9 mouse cellular contexts compared by ENCODE assay signal in genomic region chr13:34131708-34132060, GRCm38 (mm10). TPM values are rescaled to one million over a fixed set of nuclear protein-coding genes. Genes with fewer than 3 reads are reported as not detected.
A peak's percentile ranks its signal among the peaks of the same experiment; 100 is the strongest.
DNase-seq lines count a peak whose midpoint lies in the region; ATAC-seq and TF ChIP-seq lines count a peak whose summit lies in the region.
"Had no signal": no experiment of that assay in that cellular context is flagged by ENCODE, and none has a peak within 500 bp of the region (broad histone marks: within the 10 kb centered on the region; RNA-seq: fewer than 3 reads in every experiment).

No protein-coding gene starts in this region.

- peak overlapping the region; percentile 80 for H3K4me2 ChIP-seq in forebrain, embryonic 11.5 days (ENCODE audit: low read depth, low read length, severe bottlenecking)
- peak overlapping the region; percentile 82 for H3K4me2 ChIP-seq in intestine, embryonic 14.5 days (ENCODE audit: low read length)

- H3K9me3 ChIP-seq in ES-E14 (ENCODE audit: control insufficient read depth, insufficient read depth, low read depth, low read length): no peaks in the 10 kb centered on the region
- H3K9me3 ChIP-seq in forebrain, embryonic 11.5 days (ENCODE audit: control insufficient read depth, low read length): no peaks in the 10 kb centered on the region
- no peaks in the 10 kb centered on the region for H3K9me3 ChIP-seq in intestine, embryonic 14.5 days (ENCODE audit: control insufficient read depth, low read length)

- DNase-seq in gastrocnemius, postnatal 14 days: peak; percentile 31
- no peak for DNase-seq in gastrocnemius, adult 18-20 months (ENCODE audit: low spot score)
- peak; percentile 66 for DNase-seq in ES-E14 (ENCODE audit: low read depth, low spot score)
- DNase-seq in forebrain, embryonic 11.5 days (ENCODE audit: low spot score): peak; percentile 88
- DNase-seq in intestine, embryonic 14.5 days (ENCODE audit: low spot score): peak; percentile 74
- DNase-seq in lung, postnatal 10 days: peak; percentile 71
- DNase-seq in retina, postnatal 1 day: peak; percentile 85
- DNase-seq in urinary bladder, postnatal 10 days (ENCODE audit: low spot score): no peak

- H3K36me3 ChIP-seq in ES-E14 (ENCODE audit: control insufficient read depth, insufficient read depth, low read length, poor library complexity, severe bottlenecking): peaks cover 8% of the 10 kb centered on the region
- peaks cover 3% of the 10 kb centered on the region; the same call in 1 of the 2 replicates for H3K36me3 ChIP-seq in forebrain, embryonic 11.5 days (ENCODE audit: control insufficient read depth, insufficient read depth, low read length)
- peaks cover 2% of the 10 kb centered on the region; the same call in 1 of the 2 replicates for H3K36me3 ChIP-seq in intestine, embryonic 14.5 days (ENCODE audit: control insufficient read depth, insufficient read depth, low read length)

- peak overlapping the region; percentile 69; the same call in 1 of the 2 replicates for H3K27ac ChIP-seq in ES-E14 (ENCODE audit: insufficient read depth, low read depth, low read length, poor library complexity, severe bottlenecking)
- peak overlapping the region; percentile 100 for H3K27ac ChIP-seq in forebrain, embryonic 11.5 days (ENCODE audit: low read depth, low read length)
- peak overlapping the region; percentile 81 for H3K27ac ChIP-seq in intestine, embryonic 14.5 days (ENCODE audit: low read depth)

- peak overlapping the region; percentile 9 to 95; a peak in 3 of 4 replicates for H3K4me3 ChIP-seq in ES-E14 (ENCODE audit: insufficient read depth in 1 of 2, low read depth in 1 of 2, low read length in 2 of 2, poor library complexity in 1 of 2, severe bottlenecking in 1 of 2)
- H3K4me3 ChIP-seq in forebrain, embryonic 11.5 days (ENCODE audit: low read depth, low read length): peak overlapping the region; percentile 93
- H3K4me3 ChIP-seq in intestine, embryonic 14.5 days (ENCODE audit: low read depth, low read length): peak overlapping the region; percentile 78

- peaks cover 5 to 19% of the 10 kb centered on the region in 2 experiments; a peak in 3 of 4 replicates for H3K4me1 ChIP-seq in ES-E14 (ENCODE audit: control insufficient read depth in 2 of 2, insufficient read depth in 2 of 2, low read length in 2 of 2, poor library complexity in 1 of 2)
- H3K4me1 ChIP-seq in forebrain, embryonic 11.5 days (replicated peaks; ENCODE audit: control insufficient read depth, insufficient read depth, low read length): peaks cover 14% of the 10 kb centered on the region
- peaks cover 33% of the 10 kb centered on the region for H3K4me1 ChIP-seq in intestine, embryonic 14.5 days (replicated peaks; ENCODE audit: control insufficient read depth, insufficient read depth, low read length)

- ATAC-seq in forebrain, embryonic 11.5 days (replicated peaks; ENCODE audit: low FRiP score): peak; percentile 40
- no peak for ATAC-seq in intestine, embryonic 14.5 days (replicated peaks; ENCODE audit: low FRiP score, low TSS enrichment, low read depth)
- ATAC-seq: Patski had no signal

- 0% methylated on average over 10 of the region's 10 CpGs for WGBS in forebrain, embryonic 11.5 days
- 4% methylated on average over 10 of the region's 10 CpGs for WGBS in intestine, embryonic 14.5 days

- intact Hi-C loops in gastrocnemius, postnatal 14 days (cut with DNase I; ENCODE audit: low total_unique reads): no loop called here

- peak overlapping the region; percentile 2; the same call in 1 of the 2 replicates for H3K9ac ChIP-seq in ES-E14 (ENCODE audit: insufficient read depth, low read depth, low read length, poor library complexity, severe bottlenecking)
- peak overlapping the region; percentile 94 for H3K9ac ChIP-seq in forebrain, embryonic 11.5 days (ENCODE audit: low read length)
- peak overlapping the region; percentile 73 for H3K9ac ChIP-seq in intestine, embryonic 14.5 days (ENCODE audit: low read length)

- no peaks in the 10 kb centered on the region for H3K27me3 ChIP-seq in forebrain, embryonic 11.5 days (ENCODE audit: control insufficient read depth, insufficient read depth, low read length)
- H3K27me3 ChIP-seq in intestine, embryonic 14.5 days (replicated peaks; ENCODE audit: control insufficient read depth, insufficient read depth, low read length): peaks cover 13% of the 10 kb centered on the region; the same call in 1 of the 2 replicates
- H3K27me3 ChIP-seq: Patski had no signal

- in situ Hi-C loops in ES-E14 (cut with MboI; ENCODE audit: low sequenced_read_pairs in 2 of 2, unreplicated experiment in 2 of 2): no loop called here

TF ChIP-seq in ES-E14, 5 proteins besides CTCF, POLR2A, EP300 and RAD21:
- no peak for TF ChIP-seq MAFK (IDR thresholded peaks at IDR 0.05; ENCODE audit: insufficient read depth, low read depth, low read length)
- TF ChIP-seq ZNF384 (IDR thresholded peaks at IDR 0.05; ENCODE audit: low read depth, low read length): no peak
- TF ChIP-seq HCFC1 (IDR thresholded peaks at IDR 0.05; ENCODE audit: borderline replicate concordance, insufficient read depth, low read length): no peak
- no peak for TF ChIP-seq ZC3H11A (IDR thresholded peaks at IDR 0.05; ENCODE audit: borderline replicate concordance, low read depth, low read length)
- no peak for TF ChIP-seq CHD2 (IDR thresholded peaks at IDR 0.05; ENCODE audit: low read depth, low read length)

RNA-seq across cellular contexts. Expression of gene Tubb2b, which starts 1.4 kb away (rescaled TPM):
- 1 to 10 TPM; 5.8 to 7.5 TPM for total RNA-seq in gastrocnemius, postnatal 14 days (2021)
- total RNA-seq in gastrocnemius, adult 18-20 months (2021): 1 to 10 TPM; 1.6 to 2.8 TPM
- 122 and 139 TPM in 2 replicates for total RNA-seq in ES-E14 (2012; rRNA removed)
- 232 and 287 TPM in 2 replicates for polyA plus RNA-seq in forebrain, embryonic 11.5 days (2014; fragmentation: Nextera tagmentation; extraction: Ambion mirVana)
- polyA plus RNA-seq in intestine, embryonic 14.5 days (2014; fragmentation: Nextera tagmentation; extraction: Ambion mirVana): 35.5 and 41.5 TPM in 2 replicates

RNA-seq across cellular contexts. Expression of gene Psmg4, which starts 31.1 kb away (rescaled TPM):
- 10 to 100 TPM; 26.0 to 26.9 TPM for total RNA-seq in gastrocnemius, postnatal 14 days (2021)
- 10 to 100 TPM; 14.8 to 23.0 TPM for total RNA-seq in gastrocnemius, adult 18-20 months (2021)
- 80.1 and 99.8 TPM in 2 replicates for total RNA-seq in ES-E14 (2012; rRNA removed)
- polyA plus RNA-seq in forebrain, embryonic 11.5 days (2014; fragmentation: Nextera tagmentation; extraction: Ambion mirVana): 114 and 123 TPM in 2 replicates
- 86.8 and 90.8 TPM in 2 replicates for polyA plus RNA-seq in intestine, embryonic 14.5 days (2014; fragmentation: Nextera tagmentation; extraction: Ambion mirVana)

RNA-seq across cellular contexts. Expression of gene Tubb2a, which starts 53.9 kb away (rescaled TPM):
- 10 to 100 TPM; 19.3 to 24.4 TPM for total RNA-seq in gastrocnemius, postnatal 14 days (2021)
- 10 to 100 TPM; 10.0 to 17.1 TPM for total RNA-seq in gastrocnemius, adult 18-20 months (2021)
- total RNA-seq in ES-E14 (2012; rRNA removed): 35.6 and 62.2 TPM in 2 replicates
- polyA plus RNA-seq in forebrain, embryonic 11.5 days (2014; fragmentation: Nextera tagmentation; extraction: Ambion mirVana): 185 and 229 TPM in 2 replicates
- polyA plus RNA-seq in intestine, embryonic 14.5 days (2014; fragmentation: Nextera tagmentation; extraction: Ambion mirVana): 200 and 219 TPM in 2 replicates

Comparison
In these comparisons a context has a peak if more than half of its experiments do, and no peak if none do; other contexts are left out.
1. DNase-seq: peak in gastrocnemius, postnatal 14 days (single experiment), ES-E14 (single experiment), forebrain, embryonic 11.5 days (single experiment), intestine, embryonic 14.5 days (single experiment), lung, postnatal 10 days (single experiment) and retina, postnatal 1 day (single experiment); none in gastrocnemius, adult 18-20 months (single experiment) and urinary bladder, postnatal 10 days (single experiment).
2. H3K9ac ChIP-seq: peak in every context shown above with its lines; median percentile 94 in forebrain, embryonic 11.5 days; 73 in intestine, embryonic 14.5 days; 2 in ES-E14.
3. RNA of gene Tubb2b, which starts 1.4 kb away (total RNA-seq): 122 to 139 TPM in ES-E14; 5.8 to 7.5 TPM in gastrocnemius, postnatal 14 days and 1.6 to 2.8 TPM in gastrocnemius, adult 18-20 months; every median in the first group is over 10 times any median in the second.
4. Peak in every context shown above with its lines, with median percentiles within 50 percentile points of each other: H3K27ac ChIP-seq and H3K4me3 ChIP-seq.